Mouse (Mus musculus) adrenal gland, adult (tissue): Measurements from ENCODE around the gene Gm5538.

Experiments
- DNase-seq, 2 experiments: peaks; one replicate each; pipeline ENCODE4 v3.0.0; 2022 to 2023; ENCODE audit warnings: low spot score in 1 of 2; ENCODE audit not compliant: inconsistent age in 2 of 2

Gm5538 gene

GRCm38 (mm10) chr3:59729490-59729889 is at the start of gene Gm5538:
Gm5538 (plus strand) TSS chr3:59729790.
- DNase-seq: no peak

- DNase-seq: no peak
Measured at GRCm38 (mm10) chr3:59697391-59697790, 32.2 kb upstream of the Gm5538 start.

GRCm38 (mm10) chr3:59702614-59703110 is 26.9 kb upstream of the Gm5538 start:
- DNase-seq: no peak

GRCm38 (mm10) chr3:59739866-59740265 is 10.3 kb downstream of the Gm5538 start:
- DNase-seq: no peak

GRCm38 (mm10) chr3:59744181-59744580 is 14.6 kb downstream of the Gm5538 start:
- peak in 1 of 2 experiments; percentile 70 for DNase-seq
